Mouse (Mus musculus) stomach, embryonic 14.5 days (tissue): Measurements from ENCODE around the gene Igsf10. TPM values are rescaled to one million over a fixed set of nuclear protein-coding genes. Genes with fewer than 3 reads are reported as not detected.

Source experiments
- ATAC-seq: fragments of 200-750 bp; cut with Nextera tagmentation; 2 replicates; pipeline ENCODE4 v1.8.0; 2017; ENCODE audit warnings: low read depth, moderate TSS enrichment; ENCODE audit not compliant: insufficient number of reproducible peaks, insufficient read depth, low FRiP score
- H3K27ac ChIP-seq: fragments of 300-500 bp; sonication (generic); 2 replicates; pipeline ENCODE4 v1.5.1; 2014; ENCODE audit warnings: mild to moderate bottlenecking, low read length, moderate library complexity, mixed read lengths
- H3K27me3 ChIP-seq: fragments of 300-500 bp; sonication (generic); 2 replicates; pipeline ENCODE4 v1.6.1; 2014; ENCODE audit warnings: low read length, control low read depth, mixed read lengths; ENCODE audit not compliant: control insufficient read depth, insufficient read depth
- H3K36me3 ChIP-seq: fragments of 300-500 bp; sonication (generic); 2 replicates; pipeline ENCODE4 v1.6.1; 2014; ENCODE audit warnings: mild to moderate bottlenecking, control low read depth, low read length, moderate library complexity, mixed read lengths; ENCODE audit not compliant: control insufficient read depth, insufficient read depth
- H3K4me1 ChIP-seq: fragments of 300-500 bp; sonication (generic); 2 replicates; pipeline ENCODE4 v1.6.1; 2014; ENCODE audit warnings: low read length, control low read depth, mixed read lengths; ENCODE audit not compliant: control insufficient read depth, insufficient read depth
- H3K4me2 ChIP-seq: fragments of 300-500 bp; sonication (generic); replicated peaks from 2 replicates; pipeline ENCODE4 v1.6.1; 2014; ENCODE audit warnings: low read depth, low read length, control low read depth
- H3K4me3 ChIP-seq: fragments of 300-500 bp; sonication (generic); 2 replicates; pipeline ENCODE4 v1.5.1; 2014; ENCODE audit warnings: low read depth, low read length, control low read depth
- H3K9ac ChIP-seq: fragments of 300-500 bp; sonication (generic); replicated peaks from 2 replicates; pipeline ENCODE4 v1.6.1; 2014; ENCODE audit warnings: low read depth, mild to moderate bottlenecking, control low read depth, low read length, moderate library complexity, mixed read lengths
- H3K9me3 ChIP-seq: fragments of 300-500 bp; sonication (generic); 2 replicates; pipeline ENCODE4 v1.6.1; 2016; ENCODE audit warnings: low read depth, low read length, control low read depth; ENCODE audit not compliant: control insufficient read depth
- WGBS: fragments of 180-500 bp; shearing (Covaris S2); extraction: QIAGEN DNeasy Blood & Tissue Kit; methylation state at CpG from one replicate; pipeline ENCODE4 v1.1.7; 2014; 5-methylcytosine and 5-hydroxymethylcytosine counted together
- polyA plus RNA-seq: library from polyadenylated mRNA; unstranded; fragments of >200 nt; fragmentation: Nextera tagmentation; extraction: Ambion mirVana; gene quantifications from 2 replicates; pipeline ENCODE4 v1.2.1, GENCODE M21; 2014

Igsf10 gene
- polyA plus RNA-seq, 1 experiment from 2014 or later, result 12.2 TPM

DNA sequence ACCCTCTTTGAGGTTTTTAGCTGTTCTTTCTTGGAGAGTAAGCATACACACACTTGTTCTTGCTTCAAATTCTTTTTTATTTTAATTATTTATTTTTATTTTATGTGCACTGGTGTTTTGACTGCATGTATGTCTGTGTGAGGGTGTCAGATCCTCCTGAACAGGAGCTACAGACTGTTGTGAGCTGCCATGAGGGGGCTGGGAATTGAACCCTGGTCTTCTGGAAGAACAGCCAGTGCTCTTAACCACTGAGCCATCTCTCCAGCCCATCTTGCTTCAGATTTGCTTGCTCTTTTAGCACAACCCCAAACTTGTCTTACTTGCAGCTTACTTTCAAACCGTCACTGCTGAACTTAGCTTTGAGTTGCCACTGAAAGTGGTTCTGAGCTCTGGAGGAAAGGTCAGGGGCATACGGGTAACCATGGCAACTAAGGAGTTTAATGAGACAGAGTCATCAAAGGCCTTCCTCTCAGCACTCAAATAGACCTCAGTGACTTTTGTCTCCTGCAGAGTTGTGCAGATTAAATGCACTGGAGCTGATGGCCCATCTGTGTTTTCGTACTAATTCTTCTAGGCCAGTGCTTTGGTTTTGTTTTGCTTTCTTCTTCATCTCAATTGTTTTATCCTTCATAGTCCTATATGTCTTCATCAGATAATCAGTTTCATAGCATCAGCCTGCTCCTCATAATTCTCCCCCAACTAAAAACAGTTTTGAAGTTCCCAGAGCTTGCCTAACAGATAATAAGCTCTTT is 66.5 kb downstream of the Igsf10 start:
- no peaks in the 10 kb centered on the region for H3K9me3 ChIP-seq
- H3K27ac ChIP-seq, result no peak overlapping the region
- H3K4me3 ChIP-seq, result no peak overlapping the region
- WGBS, result 35% methylated on average over 3 of the region's 3 CpGs
- H3K36me3 ChIP-seq, result no peaks in the 10 kb centered on the region
- no peak overlapping the region for H3K4me2 ChIP-seq
- H3K4me1 ChIP-seq, result no peaks in the 10 kb centered on the region
- H3K9ac ChIP-seq, result no peak overlapping the region
- no peaks in the 10 kb centered on the region for H3K27me3 ChIP-seq
- ATAC-seq, result no peak

DNA sequence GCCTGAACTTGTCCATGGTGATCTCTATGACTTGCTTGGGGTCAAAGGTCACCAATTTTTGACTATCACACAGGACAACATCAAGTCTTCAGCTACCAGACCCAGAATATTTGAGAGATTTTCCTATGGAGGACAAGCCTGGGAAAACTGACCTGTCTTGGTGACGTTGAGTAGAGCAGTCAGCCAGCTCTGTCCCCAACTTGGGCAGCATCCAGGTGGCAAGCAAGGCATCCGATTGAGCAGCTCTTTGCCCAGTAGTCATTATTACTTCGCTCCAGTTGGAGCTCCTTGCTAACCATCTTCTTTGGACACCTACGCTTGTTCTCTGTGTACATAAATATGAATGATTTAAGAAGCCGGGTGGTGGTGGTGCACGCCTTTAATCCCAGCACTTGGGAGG is 73.4 kb downstream of the Igsf10 start:
- Histone ChIP-seq H3K9ac (no peak overlapping the region), H3K4me2 (no peak overlapping the region), H3K4me3 (no peak overlapping the region), H3K27me3 (no peaks in the 10 kb centered on the region), H3K9me3 (no peaks in the 10 kb centered on the region), H3K4me1 (no peaks in the 10 kb centered on the region), H3K27ac (no peak overlapping the region), H3K36me3 (no peaks in the 10 kb centered on the region)
- WGBS, result 91% methylated on average over 6 of the region's 6 CpGs
- ATAC-seq, result no peak

Other genes starting within 250 kb of the Igsf10 start
- 0.77 and 1.3 TPM in 2 replicates for gene Gpr171, start 242.6 kb downstream of the Igsf10 start, polyA plus RNA-seq
- 2.7 and 3.2 TPM in 2 replicates for gene P2ry14, start 190.8 kb downstream of the Igsf10 start, polyA plus RNA-seq
- gene Gpr87, start 149.3 kb downstream of the Igsf10 start, polyA plus RNA-seq, result 5.7 and 9.5 TPM in 2 replicates
- 1.6 TPM in 2 replicates for gene P2ry13, start 133.5 kb downstream of the Igsf10 start, polyA plus RNA-seq
- gene P2ry12, start 81.5 kb downstream of the Igsf10 start, polyA plus RNA-seq, result 2.5 and 4.4 TPM in 2 replicates